Mouse (Mus musculus): ENCODE measurements around the gene Mfsd9.

The Mfsd9 gene

GRCm38 (mm10) chr1:40790324-40791141, at the start of gene Mfsd9:
Gene Mfsd9 (minus strand): TSS chr1:40790687.
- peak; percentile 69 for DNase-seq (ENCODE audit: low read depth, low spot score)

GRCm38 (mm10) chr1:40835468-40835867, 45.0 kb upstream of the Mfsd9 start:
- DNase-seq (ENCODE audit: low read depth, low spot score): no peak

- no peak for DNase-seq (ENCODE audit: low read depth, low spot score)
These were observed 40.4 kb upstream of the Mfsd9 start for GRCm38 (mm10) chr1:40830712-40831507.

GRCm38 (mm10) chr1:40829213-40829914, 38.9 kb upstream of the Mfsd9 start:
- DNase-seq (ENCODE audit: low read depth, low spot score): no peak

- no peak for DNase-seq (ENCODE audit: low read depth, low spot score)
These were observed 35.3 kb upstream of the Mfsd9 start for GRCm38 (mm10) chr1:40825826-40826225.

- DNase-seq (ENCODE audit: low read depth, low spot score): no peak
These were observed 34.4 kb upstream of the Mfsd9 start for GRCm38 (mm10) chr1:40824936-40825335.

GRCm38 (mm10) chr1:40824517-40824916, 34.0 kb upstream of the Mfsd9 start:
- DNase-seq (ENCODE audit: low read depth, low spot score): no peak

- no peak for DNase-seq (ENCODE audit: low read depth, low spot score)
These were observed 24.8 kb upstream of the Mfsd9 start for GRCm38 (mm10) chr1:40815071-40815845.

GRCm38 (mm10) chr1:40808643-40809042, 18.2 kb upstream of the Mfsd9 start:
- DNase-seq (ENCODE audit: low read depth, low spot score): no peak

- no peak for DNase-seq (ENCODE audit: low read depth, low spot score)
These were observed 15.4 kb upstream of the Mfsd9 start for GRCm38 (mm10) chr1:40805891-40806290.

- no peak for DNase-seq (ENCODE audit: low read depth, low spot score)
These were observed 14.9 kb upstream of the Mfsd9 start, which contains the start of gene Tmem182 for GRCm38 (mm10) chr1:40805351-40805750. Gene Tmem182 (plus strand): TSS chr1:40805601.

GRCm38 (mm10) chr1:40804118-40804517, 13.6 kb upstream of the Mfsd9 start:
- DNase-seq (ENCODE audit: low read depth, low spot score): no peak

GRCm38 (mm10) chr1:40802759-40803158, 12.3 kb upstream of the Mfsd9 start:
- no peak for DNase-seq (ENCODE audit: low read depth, low spot score)

- no peak for DNase-seq (ENCODE audit: low read depth, low spot score)
These were observed 10.4 kb upstream of the Mfsd9 start for GRCm38 (mm10) chr1:40800908-40801307.

GRCm38 (mm10) chr1:40799121-40799520, 8.6 kb upstream of the Mfsd9 start:
- DNase-seq (ENCODE audit: low read depth, low spot score): no peak

GRCm38 (mm10) chr1:40797348-40797747, 6.9 kb upstream of the Mfsd9 start:
- DNase-seq (ENCODE audit: low read depth, low spot score): no peak

- DNase-seq (ENCODE audit: low read depth, low spot score): no peak
These were observed 5.0 kb upstream of the Mfsd9 start for GRCm38 (mm10) chr1:40795508-40795907.

- no peak for DNase-seq (ENCODE audit: low read depth, low spot score)
These were observed 737 bp downstream of the Mfsd9 start for GRCm38 (mm10) chr1:40789666-40790233.

- no peak for DNase-seq (ENCODE audit: low read depth, low spot score)
These were observed 1.5 kb downstream of the Mfsd9 start for GRCm38 (mm10) chr1:40788956-40789355.

- DNase-seq (ENCODE audit: low read depth, low spot score): no peak
These were observed 4.5 kb downstream of the Mfsd9 start for GRCm38 (mm10) chr1:40785876-40786445.

- DNase-seq (ENCODE audit: low read depth, low spot score): no peak
These were observed 6.2 kb downstream of the Mfsd9 start for GRCm38 (mm10) chr1:40784306-40784705.

Measured in c-Kit-negative CD71-positive TER-119-positive erythroid progenitor cells, embryonic 14.5 days (primary cell).